Mouse (Mus musculus) erythroblast, embryonic 14.5 days (primary cell): ENCODE measurements around the gene Plekho1. TPM values are rescaled to one million over a fixed set of nuclear protein-coding genes. Genes with fewer than 3 reads are reported as not detected.

Source experiments
- H3K27me3 ChIP-seq: 2 replicates; pipeline ENCODE4 v1.6.1; 2012; ENCODE audit warnings: inconsistent platforms; ENCODE audit not compliant: control insufficient read depth
- H3K36me3 ChIP-seq: 2 replicates; pipeline ENCODE4 v1.6.1; 2012; ENCODE audit warnings: mild to moderate bottlenecking, inconsistent platforms; ENCODE audit not compliant: control insufficient read depth
- H3K4me1 ChIP-seq: 2 replicates; pipeline ENCODE4 v1.6.1; 2012; ENCODE audit warnings: inconsistent platforms; ENCODE audit not compliant: control insufficient read depth
- H3K4me3 ChIP-seq: replicated peaks from 2 replicates; pipeline ENCODE3; 2012; ENCODE audit warnings: moderate library complexity, mild to moderate bottlenecking, inconsistent platforms
- H3K9me3 ChIP-seq: 2 replicates; pipeline ENCODE4 v1.6.1; 2012; ENCODE audit warnings: low read length, inconsistent platforms, mixed read lengths; ENCODE audit not compliant: control insufficient read depth
- GATA1 ChIP-seq: IDR thresholded peaks from 2 replicates; pipeline ENCODE4 v1.6.1; 2012; ENCODE audit warnings: low read length, inconsistent platforms, mixed read lengths
- TAL1 ChIP-seq: IDR thresholded peaks from 3 replicates; pipeline ENCODE4 v1.6.1; 2012; ENCODE audit warnings: low read length, inconsistent platforms, mixed read lengths
- polyA plus RNA-seq: library from polyadenylated mRNA; stranded (reverse); fragments of >175 nt; gene quantifications from 2 replicates; pipeline ENCODE4 v1.2.3, GENCODE M21; 2012

Plekho1 gene
- polyA plus RNA-seq, 1 experiment = 4.4 TPM

DNA sequence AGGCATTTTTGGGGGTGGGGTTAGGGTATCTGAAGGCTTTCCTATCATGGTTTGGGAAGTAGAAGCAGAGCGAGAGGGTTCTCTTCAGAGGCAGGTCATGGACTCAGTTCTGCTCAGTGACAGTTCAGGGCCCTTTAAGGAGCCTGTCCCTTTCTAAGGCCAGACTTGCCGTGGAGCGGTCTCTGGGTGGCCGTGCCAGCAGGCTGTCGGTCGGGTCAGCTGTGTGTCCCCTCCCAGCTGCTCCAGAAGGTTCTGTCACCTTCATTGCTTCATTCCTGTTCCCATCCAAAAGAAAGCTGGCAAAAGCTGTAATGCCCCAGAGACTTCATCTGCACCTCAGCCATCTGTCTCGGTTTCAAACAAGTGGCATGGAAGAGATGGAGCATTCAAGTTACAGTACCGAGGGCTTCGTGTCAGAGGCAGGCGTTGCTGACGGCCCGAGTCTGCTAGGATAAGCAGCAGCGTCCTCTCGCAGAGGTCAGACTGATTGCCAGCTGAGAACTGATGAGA lies 50.0 kb downstream of the Plekho1 start:
- Histone ChIP-seq H3K36me3 (peaks cover 83% of the 10 kb centered on the region), H3K4me1 (peaks cover 25% of the 10 kb centered on the region), H3K27me3 (no peaks in the 10 kb centered on the region), H3K9me3 (no peaks in the 10 kb centered on the region), H3K4me3 (no peak overlapping the region)
- no peak for TF ChIP-seq GATA1
- no peak for TF ChIP-seq TAL1

- H3K4me3 ChIP-seq = no peak overlapping the region
- H3K27me3 ChIP-seq = no peaks in the 10 kb centered on the region
- peaks cover 93% of the 10 kb centered on the region for H3K36me3 ChIP-seq
- H3K9me3 ChIP-seq = no peaks in the 10 kb centered on the region
- H3K4me1 ChIP-seq = peaks cover 19% of the 10 kb centered on the region
- TF ChIP-seq TAL1 = no peak
- no peak for TF ChIP-seq GATA1
Measured at GRCm38 (mm10) chr3:95944742-95945141, 51.1 kb downstream of the Plekho1 start.

DNA sequence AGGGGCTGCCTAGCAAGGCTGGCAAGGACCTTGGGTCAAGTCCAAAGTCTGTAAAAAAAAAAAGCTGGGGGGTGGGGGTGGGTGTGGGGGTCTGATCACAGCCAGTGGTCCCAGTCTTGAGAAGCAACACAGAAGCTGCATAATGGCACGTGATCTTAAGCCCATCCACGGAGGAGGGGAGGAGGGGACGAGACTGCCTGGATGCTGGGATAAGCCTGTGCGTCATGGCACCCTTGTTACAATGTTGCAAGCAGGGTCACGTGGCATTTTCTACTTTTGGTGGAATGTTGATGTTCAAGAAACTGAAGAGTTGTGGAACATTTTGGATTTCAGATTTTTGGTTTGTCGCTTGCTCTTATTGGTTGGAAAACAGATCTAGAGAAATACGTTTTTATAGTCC lies 52.6 kb downstream of the Plekho1 start:
- peaks cover 6% of the 10 kb centered on the region; the same call in 1 of the 2 replicates for H3K4me1 ChIP-seq
- peaks cover 99% of the 10 kb centered on the region for H3K36me3 ChIP-seq
- no peaks in the 10 kb centered on the region for H3K9me3 ChIP-seq
- no peak overlapping the region for H3K4me3 ChIP-seq
- TF ChIP-seq TAL1 (no peak), GATA1 (no peak)
- H3K27me3 ChIP-seq = no peaks in the 10 kb centered on the region

DNA sequence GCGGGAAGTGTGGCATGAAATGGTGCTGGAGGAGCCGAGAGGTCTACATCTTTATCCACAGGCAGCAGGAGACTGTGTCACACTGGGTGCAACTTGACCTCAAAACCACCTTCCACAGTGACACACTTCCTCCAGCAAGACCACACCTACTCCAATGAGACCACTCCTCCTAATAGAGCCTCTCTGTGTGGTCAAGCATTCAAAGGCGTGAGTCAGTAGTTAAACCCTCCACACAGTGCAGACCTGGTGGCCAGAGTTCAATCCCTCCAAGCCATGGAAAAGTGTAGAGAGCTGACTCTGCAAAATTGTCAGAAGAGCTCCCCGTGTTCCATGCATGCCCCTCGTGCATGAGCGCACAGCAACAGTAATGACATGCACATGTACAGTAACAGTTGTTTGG lies 53.1 kb downstream of the Plekho1 start:
- no peaks in the 10 kb centered on the region for H3K27me3 ChIP-seq
- no peak overlapping the region for H3K4me3 ChIP-seq
- H3K4me1 ChIP-seq = peaks cover 6% of the 10 kb centered on the region; the same call in 1 of the 2 replicates
- peaks cover 99% of the 10 kb centered on the region for H3K36me3 ChIP-seq
- TF ChIP-seq GATA1 (no peak), TAL1 (no peak)
- no peaks in the 10 kb centered on the region for H3K9me3 ChIP-seq

- H3K36me3 ChIP-seq = peaks cover 97% of the 10 kb centered on the region
- H3K9me3 ChIP-seq = no peaks in the 10 kb centered on the region
- TF ChIP-seq TAL1 (no peak), GATA1 (no peak)
- no peaks in the 10 kb centered on the region for H3K27me3 ChIP-seq
- no peak overlapping the region for H3K4me3 ChIP-seq
- H3K4me1 ChIP-seq = peaks cover 7% of the 10 kb centered on the region
Measured at GRCm38 (mm10) chr3:95938835-95939234, 57.0 kb downstream of the Plekho1 start.

Other genes starting within 250 kb of the Plekho1 start
- gene Tars2, start 235.8 kb downstream of the Plekho1 start, polyA plus RNA-seq = 1.7 and 2.6 TPM in 2 replicates
- 0.52 and 0.66 TPM in 2 replicates for gene Rprd2, start 177.1 kb downstream of the Plekho1 start, polyA plus RNA-seq
- 1.3 and 1.6 TPM in 2 replicates for gene Prpf3, start 140.1 kb downstream of the Plekho1 start, polyA plus RNA-seq
- gene Mrps21, start 124.5 kb downstream of the Plekho1 start, polyA plus RNA-seq = 17.3 and 50.1 TPM in 2 replicates
- gene Ciart, start 113.8 kb downstream of the Plekho1 start, polyA plus RNA-seq = 0.05 and 0.33 TPM in 2 replicates
- gene BC028528, start 104.0 kb downstream of the Plekho1 start, polyA plus RNA-seq = not detected in 2 replicates
- gene Aph1a, start 102.0 kb downstream of the Plekho1 start, polyA plus RNA-seq = 3.5 and 4.3 TPM in 2 replicates
- gene Car14, start 91.3 kb downstream of the Plekho1 start, polyA plus RNA-seq = not detected in 2 replicates
- 32.3 and 36.6 TPM in 2 replicates for gene Anp32e, start 66.8 kb downstream of the Plekho1 start, polyA plus RNA-seq
- gene Vps45, start 62.5 kb upstream of the Plekho1 start, polyA plus RNA-seq = 1.3 and 1.7 TPM in 2 replicates
- gene Otud7b, start 108.5 kb upstream of the Plekho1 start, polyA plus RNA-seq = 0.93 and 1.3 TPM in 2 replicates
- gene Mtmr11, start 166.0 kb upstream of the Plekho1 start, polyA plus RNA-seq = not detected in 2 replicates
- gene Sf3b4, start 176.3 kb upstream of the Plekho1 start, polyA plus RNA-seq = 60.6 and 62.7 TPM in 2 replicates
- not detected in 2 replicates for gene Sv2a, start 185.2 kb upstream of the Plekho1 start, polyA plus RNA-seq
- gene Bola1, start 223.7 kb upstream of the Plekho1 start, polyA plus RNA-seq = 8.3 and 12.9 TPM in 2 replicates
- 0.39 TPM in 1 of 2 replicates, not detected in the other for gene Hist2h2ab, start 223.9 kb upstream of the Plekho1 start, polyA plus RNA-seq
- 3.8 and 8.5 TPM in 2 replicates for gene Hist2h2ac, start 224.9 kb upstream of the Plekho1 start, polyA plus RNA-seq
- gene Hist2h2be, start 225.1 kb upstream of the Plekho1 start, polyA plus RNA-seq = 0.13 and 0.14 TPM in 2 replicates
- 9.1 and 33.9 TPM in 2 replicates for gene Hist2h3c2, start 243.1 kb upstream of the Plekho1 start, polyA plus RNA-seq
- gene Hist2h2aa2, start 244.3 kb upstream of the Plekho1 start, polyA plus RNA-seq = 34.2 and 64.0 TPM in 2 replicates
- 7.4 and 13.0 TPM in 2 replicates for gene Hist2h2aa1, start 249.5 kb upstream of the Plekho1 start, polyA plus RNA-seq